Mouse (Mus musculus) C2C12 (cell line): ENCODE results near the gene Rfx7. TPM values are rescaled to one million over a fixed set of nuclear protein-coding genes. Genes with fewer than 3 reads are reported as not detected.
"Not testable (repeated sequence)": the region's sequence is repeated elsewhere in the genome, so short reads cannot be mapped to it uniquely, and the experiment has no call there.

ENCODE experiments used
- H3K27me3 ChIP-seq: one replicate; pipeline ENCODE4 v1.6.1; 2011; ENCODE audit not compliant: control insufficient read depth, insufficient read depth, insufficient read length
- H3K36me3 ChIP-seq: one replicate; pipeline ENCODE4 v1.6.1; 2011; ENCODE audit not compliant: control insufficient read depth, insufficient read depth
- H3K4me3 ChIP-seq: one replicate; pipeline ENCODE4 v1.5.1; 2011; ENCODE audit warnings: mild to moderate bottlenecking, control low read depth; ENCODE audit not compliant: poor library complexity, insufficient read depth, severe bottlenecking
- H3K79me2 ChIP-seq: one replicate; pipeline ENCODE4 v1.6.1; 2011; ENCODE audit not compliant: control insufficient read depth, insufficient read depth
- H3K79me3 ChIP-seq: one replicate; pipeline ENCODE4 v1.6.1; 2011; ENCODE audit warnings: low read depth, control low read depth
- H3ac ChIP-seq: one replicate; pipeline ENCODE3; 2011; ENCODE audit warnings: low read depth; ENCODE audit not compliant: control insufficient read depth, insufficient read length
- CEBPB ChIP-seq: IDR thresholded peaks from one replicate; pipeline ENCODE4 v1.6.1; 2011; ENCODE audit warnings: low read depth, mild to moderate bottlenecking, control low read depth, moderate library complexity
- CTCF ChIP-seq: IDR thresholded peaks from one replicate; pipeline ENCODE4 v1.5.1; 2011; ENCODE audit not compliant: control insufficient read depth, insufficient read depth, insufficient read length
- FOSL1 ChIP-seq: IDR thresholded peaks from one replicate; pipeline ENCODE4 v1.8.0; 2011; ENCODE audit warnings: mild to moderate bottlenecking, low read length; ENCODE audit not compliant: poor library complexity, insufficient read depth, severe bottlenecking
- MAX ChIP-seq: IDR thresholded peaks from one replicate; pipeline ENCODE4 v1.6.1; 2011; ENCODE audit warnings: mild to moderate bottlenecking, control low read depth
- MYOD1 ChIP-seq: IDR thresholded peaks from one replicate; pipeline ENCODE4 v1.6.1; 2011; ENCODE audit warnings: low read depth; ENCODE audit not compliant: control insufficient read depth, insufficient read length
- MYOG ChIP-seq: IDR thresholded peaks from one replicate; pipeline ENCODE4 v1.6.1; 2011; ENCODE audit not compliant: control insufficient read depth, insufficient read length; ENCODE audit errors: extremely low read depth
- USF1 ChIP-seq: IDR thresholded peaks from one replicate; pipeline ENCODE4 v1.6.1; 2011; ENCODE audit warnings: low read depth, mild to moderate bottlenecking, control low read depth, moderate library complexity
- polyA plus RNA-seq: library from polyadenylated mRNA; unstranded; fragments of >200 nt; fragmentation: generic; extraction: Trizol; gene quantifications from one replicate; pipeline ENCODE4 v1.2.1, GENCODE M21; 2012; ENCODE audit warnings: missing spikeins

The Rfx7 gene
- polyA plus RNA-seq, 1 experiment: 3.9 TPM

DNA sequence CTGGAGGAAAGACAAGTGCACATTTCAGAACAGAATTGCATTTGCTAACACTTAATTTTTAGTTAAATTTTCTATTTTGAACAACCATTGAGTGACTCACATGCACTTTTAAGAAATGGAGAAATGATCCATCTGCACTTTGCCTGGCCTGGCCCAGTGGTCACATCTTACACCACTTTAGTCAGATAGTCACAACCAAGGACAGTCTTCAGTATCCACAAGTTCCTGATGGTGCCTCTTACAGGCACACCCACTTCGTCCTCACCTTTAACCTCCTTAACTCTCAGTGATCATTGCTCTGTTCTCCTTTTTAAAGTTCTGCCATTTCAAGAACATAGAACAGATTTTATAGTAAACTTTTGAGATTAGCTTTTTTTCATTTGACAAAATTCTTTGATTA lies 26.7 kb downstream of the Rfx7 start:
- TF ChIP-seq MAX: no peak
- TF ChIP-seq CEBPB: no peak
- TF ChIP-seq MYOD1: no peak
- no peak for TF ChIP-seq FOSL1
- TF ChIP-seq CTCF: no peak
- TF ChIP-seq MYOG: no peak
- no peak for TF ChIP-seq USF1
- Histone ChIP-seq H3K79me3 (peaks cover 34% of the 10 kb centered on the region), H3K79me2 (peaks cover 74% of the 10 kb centered on the region), H3K27me3 (no peaks in the 10 kb centered on the region), H3ac (no peak overlapping the region), H3K4me3 (no peak overlapping the region), H3K36me3 (no peaks in the 10 kb centered on the region)

- H3K79me3 ChIP-seq: peaks cover 40% of the 10 kb centered on the region
- no peak overlapping the region for H3K4me3 ChIP-seq
- no peaks in the 10 kb centered on the region for H3K36me3 ChIP-seq
- peaks cover 72% of the 10 kb centered on the region for H3K79me2 ChIP-seq
- no peaks in the 10 kb centered on the region for H3K27me3 ChIP-seq
- H3ac ChIP-seq: no peak overlapping the region
- no peak for TF ChIP-seq CEBPB
- no peak for TF ChIP-seq CTCF
- TF ChIP-seq MYOD1: no peak
- TF ChIP-seq MYOG: no peak
- no peak for TF ChIP-seq MAX
- TF ChIP-seq USF1: no peak
- no peak for TF ChIP-seq FOSL1
These were observed 28.3 kb downstream of the Rfx7 start for GRCm38 (mm10) chr9:72560316-72560715.

GRCm38 (mm10) chr9:72563277-72563676 lies 31.2 kb downstream of the Rfx7 start:
- Histone ChIP-seq H3K79me3 (peaks cover 50% of the 10 kb centered on the region), H3K36me3 (no peaks in the 10 kb centered on the region), H3K79me2 (peaks cover 79% of the 10 kb centered on the region), H3K4me3 (no peak overlapping the region), H3ac (no peak overlapping the region), H3K27me3 (no peaks in the 10 kb centered on the region)
- TF ChIP-seq FOSL1 (no peak), MYOD1 (no peak), CEBPB (no peak), USF1 (no peak), MAX (no peak), CTCF (no peak), MYOG (no peak)

GRCm38 (mm10) chr9:72567116-72567515 lies 35.1 kb downstream of the Rfx7 start:
- TF ChIP-seq CEBPB (no peak), CTCF (no peak), MYOD1 (no peak), MYOG (no peak), FOSL1 (no peak), USF1 (no peak), MAX (no peak)
- Histone ChIP-seq H3ac (no peak overlapping the region), H3K79me2 (peaks cover 75% of the 10 kb centered on the region), H3K27me3 (no peaks in the 10 kb centered on the region), H3K4me3 (no peak overlapping the region), H3K36me3 (no peaks in the 10 kb centered on the region), H3K79me3 (peaks cover 46% of the 10 kb centered on the region)

DNA sequence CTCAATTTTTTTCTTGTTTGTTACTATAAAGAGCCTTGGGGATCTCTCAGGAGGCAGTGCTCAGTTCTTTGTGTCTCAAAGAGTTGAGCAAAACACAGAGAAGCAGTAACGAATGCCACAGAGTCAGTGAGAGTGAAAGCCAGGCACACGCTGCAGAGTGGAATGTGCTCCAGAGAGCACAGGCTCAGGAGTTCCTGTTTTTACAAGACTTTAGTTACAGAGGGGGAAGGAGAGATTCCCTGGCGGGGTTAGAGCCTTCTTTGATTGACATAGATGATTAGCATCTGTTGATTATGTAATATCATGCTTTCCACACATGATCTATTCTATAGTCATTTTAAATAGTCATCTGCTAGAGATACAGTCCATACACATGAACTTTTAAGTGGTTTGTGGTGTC lies 48.2 kb downstream of the Rfx7 start:
- no peak for TF ChIP-seq MAX
- TF ChIP-seq MYOD1: no peak
- no peak for TF ChIP-seq MYOG
- no peak for TF ChIP-seq FOSL1
- TF ChIP-seq CTCF: no peak
- Histone ChIP-seq H3K27me3 (no peaks in the 10 kb centered on the region), H3ac (no peak overlapping the region), H3K36me3 (peaks cover 5% of the 10 kb centered on the region), H3K79me3 (no peaks in the 10 kb centered on the region), H3K4me3 (no peak overlapping the region), H3K79me2 (peaks cover 14% of the 10 kb centered on the region)

DNA sequence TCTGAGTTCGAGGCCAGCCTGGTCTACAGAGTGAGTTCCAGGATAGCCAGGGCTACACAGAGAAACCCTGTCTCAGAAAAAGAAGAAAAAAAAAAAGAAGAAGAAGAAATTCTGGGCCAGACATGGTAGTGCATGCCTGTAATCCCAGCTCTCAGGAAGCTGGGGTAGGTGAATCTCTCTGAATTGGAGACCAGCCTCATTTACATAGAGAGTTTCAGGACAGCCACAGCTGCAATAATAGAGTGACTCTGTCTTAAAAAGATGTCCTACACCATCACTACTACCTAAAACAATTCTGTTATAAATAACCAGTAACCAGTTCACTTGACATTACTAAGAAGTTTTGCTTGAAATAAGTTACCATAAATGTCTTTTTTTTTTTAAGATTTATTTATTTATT lies 58.8 kb downstream of the Rfx7 start:
- no peak overlapping the region for H3K4me3 ChIP-seq
- H3K36me3 ChIP-seq: no peaks in the 10 kb centered on the region
- no peak for TF ChIP-seq USF1
- TF ChIP-seq MYOD1: no peak
- no peak for TF ChIP-seq MYOG
- TF ChIP-seq FOSL1: no peak
- H3K27me3 ChIP-seq: no peaks in the 10 kb centered on the region
- H3ac ChIP-seq: no peak overlapping the region
- H3K79me3 ChIP-seq: peaks cover 1% of the 10 kb centered on the region
- no peaks in the 10 kb centered on the region for H3K79me2 ChIP-seq

DNA sequence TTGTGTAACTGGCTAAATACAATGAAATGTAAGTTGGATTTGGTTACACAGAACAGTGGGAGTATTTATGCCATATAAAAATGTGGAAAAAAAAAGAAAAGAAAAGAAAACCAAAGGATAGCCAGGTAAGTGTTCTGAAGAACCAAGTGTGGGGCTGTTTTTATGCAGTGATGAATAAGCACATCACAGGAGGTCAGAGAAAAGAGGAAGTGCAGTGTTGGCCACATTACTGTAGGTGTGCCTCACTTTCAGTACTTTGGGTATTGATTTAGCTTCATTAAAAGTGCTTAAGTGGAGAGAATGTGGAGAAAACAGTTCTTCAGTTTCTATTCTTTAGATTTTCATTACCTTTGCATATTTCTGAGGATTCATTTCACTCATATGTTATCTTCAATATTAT lies 60.0 kb downstream of the Rfx7 start:
- no peaks in the 10 kb centered on the region for H3K36me3 ChIP-seq
- H3K4me3 ChIP-seq: no peak overlapping the region
- H3K79me3 ChIP-seq: peaks cover 1% of the 10 kb centered on the region
- H3K79me2 ChIP-seq: no peaks in the 10 kb centered on the region
- no peaks in the 10 kb centered on the region for H3K27me3 ChIP-seq
- TF ChIP-seq CTCF: no peak
- no peak for TF ChIP-seq USF1
- no peak for TF ChIP-seq MAX
- no peak for TF ChIP-seq CEBPB
- TF ChIP-seq MYOD1: no peak
- TF ChIP-seq FOSL1: no peak
- no peak for TF ChIP-seq MYOG
- no peak overlapping the region for H3ac ChIP-seq

DNA sequence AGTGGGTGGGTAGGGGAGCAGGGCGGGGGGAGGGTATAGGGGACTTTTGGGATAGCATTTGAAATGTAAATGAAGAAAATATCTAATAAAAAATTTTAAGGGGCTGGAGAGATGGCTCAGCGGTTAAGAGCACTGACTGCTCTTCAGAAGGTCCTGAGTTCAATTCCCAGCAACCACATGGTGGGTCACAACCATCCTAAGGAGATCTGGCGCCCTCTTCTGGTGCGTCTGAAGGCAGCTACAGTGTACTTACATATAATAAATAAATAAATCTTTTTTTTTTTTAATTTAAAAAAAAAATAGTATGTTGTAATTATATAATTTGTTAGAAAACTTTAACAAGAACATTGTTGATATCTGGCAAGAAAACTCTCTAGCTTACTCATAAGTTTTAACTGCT lies 62.6 kb downstream of the Rfx7 start:
- not testable (repeated sequence) for H3ac ChIP-seq, H3K79me2 ChIP-seq, H3K79me3 ChIP-seq, H3K36me3 ChIP-seq, H3K4me3 ChIP-seq, H3K27me3 ChIP-seq
